Mouse (Mus musculus) left cerebral cortex, postnatal 10 days (tissue): ENCODE results near the gene Gpx4. TPM values are rescaled to one million over a fixed set of nuclear protein-coding genes. Genes with fewer than 3 reads are reported as not detected.
A peak's percentile ranks its signal among the peaks of the same experiment; 100 is the strongest.
"Not testable (repeated sequence)": the region's sequence is repeated elsewhere in the genome, so short reads cannot be mapped to it uniquely, and the experiment has no call there.

Experiments used
- DNase-seq, 2 experiments: peaks; one replicate each; pipeline ENCODE4 v3.0.0; 2021 to 2022; ENCODE audit warnings: low spot score in 2 of 2, mixed read lengths in 1 of 2; ENCODE audit errors: extremely low spot score in 1 of 2
- intact Hi-C: fragments of 180-260 bp; cut with DNase I; formaldehyde crosslinking; loops from one replicate; pipeline ENCODE4 v1.15.1; 2025
- total RNA-seq, 2 experiments: library from RNA; stranded (reverse); gene quantifications; 2 replicates each; pipeline ENCODE4 v1.2.3; 2021

Gpx4 gene
- total RNA-seq, 2 experiments from 2014 or later: 436 to 469 TPM

DNA sequence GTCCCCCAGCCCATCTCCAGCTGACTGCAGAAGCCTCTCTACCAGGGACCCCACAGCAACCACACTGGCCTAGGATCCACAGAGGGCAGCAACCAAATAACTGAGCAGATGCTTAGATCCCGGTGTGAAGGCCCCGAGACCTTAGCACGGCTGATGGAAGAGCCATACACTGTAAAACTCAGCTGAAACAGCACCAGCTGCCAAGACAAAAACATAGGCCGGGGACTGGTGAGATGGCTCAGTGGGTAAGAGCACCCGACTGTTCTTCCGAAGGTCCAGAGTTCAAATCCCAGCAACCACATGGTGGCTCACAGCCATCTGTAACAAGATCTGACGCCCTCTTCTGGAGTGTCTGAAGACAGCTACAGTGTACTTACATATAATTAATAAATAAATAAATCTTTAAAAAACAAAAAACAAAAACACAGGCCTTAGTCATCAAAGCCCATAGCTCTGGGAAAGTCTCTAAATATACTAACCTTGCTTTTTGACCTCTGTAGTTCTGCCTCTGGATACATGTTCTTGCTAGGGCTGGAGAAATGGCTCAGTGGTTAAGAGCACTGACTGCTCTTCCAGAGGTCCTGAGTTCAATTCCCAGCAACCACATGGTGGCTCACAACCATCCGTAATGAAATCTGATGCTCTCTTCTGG lies 5.4 kb upstream of the Gpx4 start:
- intact Hi-C loops, DNase-seq: not testable (repeated sequence)

- intact Hi-C loops: no loop called here
These were observed 2.9 kb upstream of the Gpx4 start for GRCm38 (mm10) chr10:80044087-80044486.

DNA sequence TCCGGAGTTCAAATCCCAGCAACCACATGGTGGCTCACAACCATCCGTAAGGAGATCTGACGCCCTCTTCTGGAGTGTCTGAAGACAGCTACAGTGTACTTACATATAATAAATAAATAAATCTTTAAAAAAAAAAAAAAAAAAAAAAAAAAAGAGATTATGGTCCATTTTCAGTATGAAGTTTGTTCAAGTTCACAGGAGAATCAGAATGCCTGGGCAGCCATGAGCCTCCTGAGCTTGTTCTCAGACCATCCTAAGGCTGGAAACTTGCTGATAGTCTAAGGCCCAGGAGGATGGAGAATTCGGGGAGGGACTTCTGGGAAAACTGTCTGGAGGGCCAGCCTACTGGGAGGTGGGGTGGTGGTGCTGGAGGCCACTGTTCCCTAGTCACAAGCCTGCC lies 1.6 kb upstream of the Gpx4 start:
- DNase-seq, intact Hi-C loops: not testable (repeated sequence)

More at GRCm38 (mm10) chr10:80044087-80044486, 2.9 kb upstream of the Gpx4 start:
- peak in 1 of 2 experiments; percentile 47 for DNase-seq

DNA sequence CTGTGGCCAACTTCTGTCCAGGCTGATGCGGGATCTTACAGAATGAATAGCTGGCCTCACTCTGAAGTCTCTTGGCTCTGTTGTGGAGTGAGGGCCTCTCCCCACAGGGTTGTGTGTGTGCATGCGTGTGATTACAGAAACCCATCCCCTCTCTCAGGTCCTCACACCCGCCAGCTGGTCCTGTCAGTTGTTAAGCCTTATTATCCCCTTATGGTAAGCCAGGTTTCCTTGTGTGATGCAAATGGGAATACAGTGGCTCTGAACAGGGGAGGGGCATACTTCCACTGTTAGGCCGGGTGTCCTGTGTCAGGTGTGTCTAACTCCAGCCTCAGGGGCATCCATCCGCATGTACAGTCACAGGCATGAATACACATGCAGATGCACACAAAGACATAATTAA lies 1.2 kb upstream of the Gpx4 start:
- intact Hi-C loops: no loop called here
- DNase-seq: no peak

GRCm38 (mm10) chr10:80048396-80048795 lies 1.4 kb downstream of the Gpx4 start:
- no peak for DNase-seq
- intact Hi-C loops: no loop called here

DNA sequence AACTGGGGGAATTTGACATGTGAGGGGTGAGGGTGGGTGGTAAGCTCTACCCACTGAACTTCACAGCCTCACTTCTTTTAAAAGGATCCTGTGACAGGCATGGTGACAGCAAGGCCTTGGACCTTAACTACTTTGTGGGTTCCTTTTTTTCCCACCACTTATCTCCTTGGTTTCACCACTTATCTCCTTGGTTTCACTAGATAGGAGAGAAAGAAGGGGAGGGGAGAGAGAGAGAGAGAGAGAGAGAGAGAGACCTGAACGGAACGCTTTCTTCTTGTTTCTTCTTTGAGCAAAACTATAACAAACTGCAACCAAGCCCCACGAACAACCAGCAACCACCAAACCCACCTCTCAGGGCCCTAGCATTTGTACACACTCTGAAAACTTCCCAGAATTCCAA lies 1.9 kb downstream of the Gpx4 start:
- intact Hi-C loops: no loop called here
- DNase-seq: no peak

DNA sequence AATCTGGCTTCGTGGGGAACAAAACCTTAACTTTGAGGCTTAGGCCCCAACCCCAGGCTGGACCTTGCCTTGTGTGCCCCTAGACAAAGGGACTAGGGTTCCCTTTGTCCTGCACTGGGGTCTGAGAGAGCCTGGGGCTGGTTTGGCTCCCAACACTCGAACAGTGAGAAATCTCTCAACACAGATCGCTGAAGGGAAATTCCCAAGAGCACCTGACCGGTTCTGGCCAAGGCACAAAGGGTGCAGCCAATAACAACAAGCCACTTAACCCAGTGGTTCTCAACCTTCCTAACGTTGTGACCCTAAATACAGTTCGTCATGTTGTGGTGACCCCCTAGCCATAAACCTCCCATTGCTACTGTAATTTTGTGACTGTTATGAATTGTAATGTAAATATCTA lies 3.3 kb downstream of the Gpx4 start:
- DNase-seq: no peak
- intact Hi-C loops: loop anchor here (5.0 kb wide), 1 partner anchor 67 kb away; the partner anchor contains the start of gene Stk11

GRCm38 (mm10) chr10:80050885-80051617 lies 4.1 kb downstream of the Gpx4 start:
- DNase-seq: no peak
- intact Hi-C loops: loop anchor here (5.0 kb wide), 1 partner anchor 66 kb away; the partner anchor contains the start of gene Stk11

DNA sequence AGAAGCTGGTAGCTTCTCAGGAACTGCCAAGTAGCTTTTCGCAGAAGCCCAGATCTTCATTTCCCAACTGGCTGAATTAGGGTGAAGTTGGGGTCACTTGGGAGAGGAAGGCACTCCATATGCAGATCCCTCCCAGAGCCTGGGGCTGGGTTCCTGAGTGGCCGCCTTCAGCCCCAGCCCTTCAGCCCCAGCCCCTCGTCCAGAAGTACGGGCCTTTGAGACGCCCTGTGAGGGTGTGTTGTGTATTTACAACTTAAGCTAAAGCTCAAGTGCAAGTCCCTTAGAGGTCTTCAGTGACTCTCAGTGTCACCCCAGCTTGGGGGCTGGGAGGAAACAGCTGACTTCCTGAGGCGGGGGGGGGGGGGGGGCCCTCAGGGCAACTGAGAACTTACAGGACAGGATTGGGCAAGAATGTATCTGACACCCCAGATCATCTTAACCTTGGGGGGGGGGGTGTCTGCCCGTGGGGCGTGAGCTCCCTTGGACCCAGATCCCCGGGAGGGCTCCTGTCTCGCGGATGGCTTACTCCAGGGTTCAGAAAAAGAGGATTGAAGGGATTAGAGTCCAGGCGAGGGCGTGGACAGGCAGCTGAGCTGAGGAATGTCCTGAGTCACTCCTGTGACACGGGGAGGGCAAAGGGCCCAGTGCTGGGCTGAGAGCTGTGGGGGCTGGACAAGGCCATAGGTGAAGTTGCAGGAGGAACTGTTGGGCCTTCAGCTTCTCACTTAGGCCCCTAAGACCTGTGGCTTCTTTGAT lies 4.8 kb downstream of the Gpx4 start:
- DNase-seq: peak in 1 of 2 experiments; percentile 79
- intact Hi-C loops: loop anchor here (5.0 kb wide), 1 partner anchor 66 kb away; the partner anchor contains the start of gene Stk11

GRCm38 (mm10) chr10:80052374-80052764 lies 5.4 kb downstream of the Gpx4 start:
- intact Hi-C loops: loop anchor here (5.0 kb wide), 1 partner anchor 65 kb away; the partner anchor contains the start of gene Stk11
- DNase-seq: no peak

GRCm38 (mm10) chr10:80053259-80053780 lies 6.4 kb downstream of the Gpx4 start:
- DNase-seq: peak; percentile 100
- intact Hi-C loops: loop anchor here (5.0 kb wide), 1 partner anchor 64 kb away; the partner anchor contains the start of gene Stk11

- DNase-seq: peak in 1 of 2 experiments; percentile 83
These were observed 7.2 kb downstream of the Gpx4 start for GRCm38 (mm10) chr10:80053831-80054815.

GRCm38 (mm10) chr10:80054911-80055310 lies 7.9 kb downstream of the Gpx4 start:
- intact Hi-C loops: loop anchor here (5.0 kb wide), 1 partner anchor 62 kb away; the partner anchor contains the start of gene Stk11
- DNase-seq: not testable (repeated sequence)

More at GRCm38 (mm10) chr10:80053831-80054815, 7.2 kb downstream of the Gpx4 start:
- intact Hi-C loops: loop anchor here (5.0 kb wide), 1 partner anchor 63 kb away; the partner anchor contains the start of gene Stk11

GRCm38 (mm10) chr10:80055364-80055763 lies 8.4 kb downstream of the Gpx4 start:
- DNase-seq: no peak
- intact Hi-C loops: no loop called here

DNA sequence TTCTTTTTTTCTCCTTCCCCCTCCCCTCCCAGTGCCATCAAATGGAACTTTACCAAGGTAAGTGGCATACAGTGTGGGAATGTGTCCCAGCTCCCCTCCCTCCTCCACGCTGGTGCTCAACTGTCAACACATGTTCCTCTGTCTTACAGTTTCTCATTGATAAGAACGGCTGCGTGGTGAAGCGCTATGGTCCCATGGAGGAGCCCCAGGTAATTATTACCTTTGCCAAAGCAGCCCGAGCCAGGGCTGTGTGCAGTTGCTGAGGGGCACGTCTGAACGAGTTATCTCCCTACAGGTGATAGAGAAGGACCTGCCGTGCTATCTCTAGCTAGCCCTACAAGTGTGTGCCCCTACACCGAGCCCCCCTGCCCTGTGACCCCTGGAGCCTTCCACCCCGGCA lies 8.9 kb downstream of the Gpx4 start:
- intact Hi-C loops: no loop called here
- no peak for DNase-seq

DNA sequence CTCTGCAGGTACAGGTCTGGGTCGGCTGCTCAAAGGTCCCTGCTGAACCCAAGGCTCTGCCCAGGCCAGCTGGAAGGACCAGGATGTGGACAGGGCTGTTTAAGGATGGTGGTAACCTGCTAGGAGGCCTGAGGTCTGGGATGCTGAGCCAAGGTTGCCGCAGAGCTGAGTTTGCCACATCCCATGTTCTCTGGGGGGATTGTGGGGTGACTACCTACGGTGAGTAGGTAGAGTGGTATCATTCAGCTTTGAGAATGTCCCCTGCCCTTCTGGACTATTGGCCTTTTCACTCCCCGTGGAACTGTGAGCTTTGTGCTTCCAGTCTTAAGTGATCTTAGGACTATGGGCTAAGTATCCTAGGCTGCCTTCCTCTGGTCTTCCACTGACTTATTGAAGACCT lies 9.5 kb downstream of the Gpx4 start:
- DNase-seq: no peak
- intact Hi-C loops: no loop called here

DNA sequence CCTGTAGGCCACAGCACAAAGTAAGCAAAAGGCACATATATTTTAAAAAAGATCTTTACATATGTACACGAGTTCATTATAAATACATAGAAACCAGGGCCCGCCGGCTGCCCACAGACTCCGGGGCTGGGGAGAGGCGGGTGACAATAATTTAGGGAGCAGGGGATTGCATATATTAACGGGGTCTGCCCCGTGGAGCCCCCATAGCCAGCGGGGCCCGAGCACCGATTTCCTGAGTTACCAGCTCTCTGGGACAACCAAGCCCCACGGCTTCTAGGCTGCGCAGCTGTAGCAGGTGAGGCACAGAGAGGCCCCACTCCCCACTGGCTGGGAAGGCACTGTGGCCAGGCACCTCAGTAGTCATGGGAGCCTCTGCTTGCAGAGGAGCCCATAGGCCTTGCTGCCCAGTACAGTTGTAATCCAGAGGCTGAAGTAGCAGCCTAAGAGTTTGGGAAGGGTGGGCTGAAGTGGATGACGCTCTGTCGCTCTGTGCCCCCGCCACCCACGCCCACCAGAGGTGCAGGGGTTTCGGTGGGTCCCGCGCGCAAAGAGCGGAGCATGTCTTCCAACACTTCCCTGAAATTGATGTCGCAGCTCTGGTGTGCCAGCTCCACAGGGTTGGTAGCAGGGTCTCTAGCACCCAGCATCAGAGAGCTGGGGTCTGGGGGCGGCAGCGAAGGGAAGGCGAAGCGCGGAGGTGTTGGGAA lies 10.2 kb downstream of the Gpx4 start:
- intact Hi-C loops: no loop called here

More for the DNA sequence above, 10.2 kb downstream of the Gpx4 start:
- no peak for DNase-seq
